ENCODE assay signal across 28 mouse cellular contexts in the genomic region with DNA sequence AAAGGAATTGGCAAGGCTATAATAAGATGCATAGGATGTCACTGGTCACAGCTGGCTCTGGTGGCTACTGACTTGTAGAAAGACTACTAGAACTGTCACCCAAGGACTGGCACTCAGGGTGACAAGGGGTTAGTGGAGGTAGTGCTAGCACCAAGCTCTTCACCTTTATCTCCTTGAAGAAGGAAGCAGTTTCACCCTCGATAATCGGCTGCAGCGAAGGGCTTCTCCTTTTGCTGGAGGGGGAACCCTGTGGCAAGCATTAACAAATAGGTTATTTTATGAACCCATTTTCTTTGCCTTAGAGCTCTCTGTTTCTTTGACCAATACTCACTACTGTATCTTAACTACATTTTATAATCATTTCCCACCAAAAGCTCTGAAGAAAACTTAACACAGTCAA. TPM values are rescaled to one million over a fixed set of nuclear protein-coding genes. Genes with fewer than 3 reads are reported as not detected.
DNase-seq lines count a peak whose midpoint lies in the region; ATAC-seq and TF ChIP-seq lines count a peak whose summit lies in the region.
"Had no signal": no experiment of that assay in that cellular context is flagged by ENCODE, and none has a peak within 500 bp of the region (broad histone marks: within the 10 kb centered on the region; RNA-seq: fewer than 3 reads in every experiment).

No protein-coding gene starts in this region.

- H3K36me3 ChIP-seq in MEL (ENCODE audit: control insufficient read depth in 1 of 2, insufficient read depth in 2 of 2, low read length in 2 of 2), result peaks cover 0 to 3% of the 10 kb centered on the region in 2 experiments; a peak in 1 of 4 replicates
- H3K36me3 ChIP-seq in embryonic facial prominence, embryonic 10.5 days (replicated peaks), result no peaks in the 10 kb centered on the region
- H3K36me3 ChIP-seq in heart, embryonic 12.5 days, result peaks cover 7% of the 10 kb centered on the region; the same call in 1 of the 2 replicates
- H3K36me3 ChIP-seq: embryonic facial prominence, embryonic 15.5 days; forebrain, embryonic 10.5 days; forebrain, embryonic 12.5 days; G1E had no signal

- H3K9me3 ChIP-seq in MEL (replicated peaks; ENCODE audit: insufficient read depth, low read length), result no peaks in the 10 kb centered on the region
- no peaks in the 10 kb centered on the region for H3K9me3 ChIP-seq in embryonic facial prominence, embryonic 10.5 days
- no peaks in the 10 kb centered on the region; the same call in 1 of the 2 replicates for H3K9me3 ChIP-seq in heart, embryonic 12.5 days (replicated peaks)
- H3K9me3 ChIP-seq: embryonic facial prominence, embryonic 13.5 days; embryonic facial prominence, embryonic 15.5 days; forebrain, embryonic 10.5 days; forebrain, embryonic 12.5 days; G1E had no signal

- no peak for TF ChIP-seq EP300 in MEL (IDR thresholded peaks at IDR 0.05; ENCODE audit: low read depth in 1 of 2, low read length in 2 of 2)

- no peak for TF ChIP-seq POLR2A in MEL (IDR thresholded peaks at IDR 0.05; ENCODE audit: control insufficient read depth in 1 of 2, insufficient read depth in 1 of 2, low read depth in 1 of 2, low read length in 2 of 2, poor library complexity in 1 of 2)

- peak; percentile 55 for ATAC-seq in megakaryocyte, adult 5-6 weeks (ENCODE audit: poor library complexity, severe bottlenecking)
- ATAC-seq in heart, embryonic 12.5 days (ENCODE audit: insufficient number of reproducible peaks, low FRiP score), result no peak
- ATAC-seq: activated CD4-positive, CD25-positive, alpha-beta regulatory T cell, adult 4 months; CD4-positive, CD25-positive, alpha-beta regulatory T cell, adult 4 months; forebrain, embryonic 14.5 days; forebrain, embryonic 16.5 days; Patski had no signal

- no peaks in the 10 kb centered on the region for H3K79me2 ChIP-seq in MEL (ENCODE audit: control insufficient read depth, insufficient read depth, low read length, poor library complexity)

- peak; percentile 51 for DNase-seq in MEL (ENCODE audit: low read depth, low spot score)
- DNase-seq in left cerebral cortex, adult 18-20 months (ENCODE audit: low spot score in 2 of 2), result no peak
- DNase-seq in embryonic facial prominence, embryonic 10.5 days (ENCODE audit: low spot score), result no peak
- DNase-seq: adrenal gland, adult 8-10 months; adrenal gland, postnatal 14 days; adrenal gland, postnatal 36 days; B cell, adult 2 months; cerebellum, adult 11 months; cerebellum, adult 18-20 months; cerebellum, adult 8-10 months; cerebellum, adult 9-11 months; cerebellum, postnatal 14 days; cerebellum, postnatal 36 days had no signal

- TF ChIP-seq RAD21 in MEL (IDR thresholded peaks at IDR 0.05; ENCODE audit: low read depth, low read length), result no peak

- H3K27me3 ChIP-seq in MEL (ENCODE audit: control insufficient read depth in 1 of 2, insufficient read depth in 2 of 2, low read length in 2 of 2), result no peaks in the 10 kb centered on the region; a peak in 1 of 4 replicates
- H3K27me3 ChIP-seq in embryonic facial prominence, embryonic 10.5 days (replicated peaks; ENCODE audit: low read depth, poor library complexity, severe bottlenecking), result no peaks in the 10 kb centered on the region
- H3K27me3 ChIP-seq in heart, embryonic 12.5 days (replicated peaks), result no peaks in the 10 kb centered on the region
- H3K27me3 ChIP-seq: CH12.LX; embryonic facial prominence, embryonic 13.5 days; embryonic facial prominence, embryonic 15.5 days; forebrain, embryonic 12.5 days; Patski had no signal

- no peak overlapping the region for H3K27ac ChIP-seq in MEL (ENCODE audit: control insufficient read depth, low read depth, low read length)
- peak overlapping the region; percentile 48; the same call in 1 of the 2 replicates for H3K27ac ChIP-seq in brown adipose tissue, adult 24 weeks (replicated peaks; ENCODE audit: low read depth, low read length)
- H3K27ac ChIP-seq in embryonic facial prominence, embryonic 10.5 days (replicated peaks), result no peak overlapping the region
- H3K27ac ChIP-seq in heart, embryonic 12.5 days (ENCODE audit: poor library complexity, severe bottlenecking), result no peak overlapping the region
- H3K27ac ChIP-seq: embryonic facial prominence, embryonic 13.5 days; embryonic facial prominence, embryonic 15.5 days; forebrain, embryonic 10.5 days; forebrain, embryonic 12.5 days had no signal

- H3K4me1 ChIP-seq in MEL (ENCODE audit: control insufficient read depth in 1 of 2, insufficient read depth in 2 of 2, low read length in 2 of 2), result peaks cover 0 to 2% of the 10 kb centered on the region in 2 experiments; a peak in 1 of 4 replicates
- H3K4me1 ChIP-seq in brown adipose tissue, adult 24 weeks (ENCODE audit: control insufficient read depth, insufficient read depth, insufficient read length, low read length), result no peaks in the 10 kb centered on the region
- H3K4me1 ChIP-seq in embryonic facial prominence, embryonic 10.5 days, result no peaks in the 10 kb centered on the region
- H3K4me1 ChIP-seq in heart, embryonic 12.5 days (replicated peaks), result no peaks in the 10 kb centered on the region
- H3K4me1 ChIP-seq: embryonic facial prominence, embryonic 13.5 days; embryonic facial prominence, embryonic 15.5 days; forebrain, embryonic 10.5 days; forebrain, embryonic 12.5 days had no signal

- H3K4me2 ChIP-seq in heart, embryonic 12.5 days, result no peak overlapping the region
- H3K4me2 ChIP-seq: embryonic facial prominence, embryonic 13.5 days; embryonic facial prominence, embryonic 15.5 days; forebrain, embryonic 12.5 days had no signal

- no peak overlapping the region for H3K4me3 ChIP-seq in MEL (ENCODE audit: control insufficient read depth in 1 of 2, insufficient read depth in 1 of 2, low read depth in 2 of 2, low read length in 2 of 2)
- no peak overlapping the region for H3K4me3 ChIP-seq in brown adipose tissue, adult 24 weeks (ENCODE audit: insufficient read depth, low read depth, low read length)
- H3K4me3 ChIP-seq in embryonic facial prominence, embryonic 10.5 days, result no peak overlapping the region
- no peak overlapping the region for H3K4me3 ChIP-seq in heart, embryonic 12.5 days
- H3K4me3 ChIP-seq: embryonic facial prominence, embryonic 13.5 days; embryonic facial prominence, embryonic 15.5 days; erythroblast, embryonic 14.5 days; forebrain, embryonic 10.5 days; forebrain, embryonic 12.5 days had no signal

- no peak for TF ChIP-seq CTCF in MEL (IDR thresholded peaks at IDR 0.05 in 2 of 3, conservative IDR thresholded peaks at IDR 0.05 in 1 of 3; ENCODE audit: control insufficient read depth in 1 of 3, insufficient read depth in 1 of 3, low read depth in 2 of 3, low read length in 3 of 3, poor library complexity in 1 of 3, severe bottlenecking in 1 of 3)

- 91% methylated on average over 3 of the region's 3 CpGs for WGBS in embryonic facial prominence, embryonic 10.5 days
- 80% methylated on average over 3 of the region's 3 CpGs for WGBS in heart, embryonic 12.5 days

- no peak overlapping the region for H3K9ac ChIP-seq in MEL (ENCODE audit: control insufficient read depth, low read depth, low read length, poor library complexity, severe bottlenecking)
- no peak overlapping the region for H3K9ac ChIP-seq in heart, embryonic 12.5 days
- H3K9ac ChIP-seq: embryonic facial prominence, embryonic 13.5 days; embryonic facial prominence, embryonic 15.5 days; forebrain, embryonic 12.5 days had no signal

TF ChIP-seq in MEL, 35 proteins besides CTCF, POLR2A, EP300 and RAD21:
- no peak for TF ChIP-seq ZMIZ1 (IDR thresholded peaks at IDR 0.05; ENCODE audit: low read depth, low read length)
- TF ChIP-seq TBP (IDR thresholded peaks at IDR 0.05; ENCODE audit: low read depth, low read length), result no peak
- 0 out of 2 replicates have a peak, but pooled peaks have one; percentile 35 for TF ChIP-seq GATA1 (IDR thresholded peaks at IDR 0.05; ENCODE audit: low read depth, low read length)
- TF ChIP-seq CHD2 (IDR thresholded peaks at IDR 0.05; ENCODE audit: low read length), result no peak
- TF ChIP-seq POLR2AphosphoS2 (IDR thresholded peaks at IDR 0.05; ENCODE audit: low read length), result no peak
- no peak for TF ChIP-seq RCOR1 (IDR thresholded peaks at IDR 0.05; ENCODE audit: low read depth, low read length)

RNA-seq across cellular contexts. Expression of a gene that starts 37.1 kb away (rescaled TPM):
- not detected in 2 replicates for total RNA-seq in MEL (2012; rRNA removed)
- polyA plus RNA-seq in MEL (2012; ENCODE audit: insufficient read depth in 1 of 2, insufficient read length in 2 of 2, low read depth in 1 of 2, low replicate concordance in 2 of 2, missing spikeins in 1 of 2), result under 1 TPM in 1 of 2 experiments, not detected in 1; 0.06 TPM
- polyA plus RNA-seq in brown adipose tissue, adult 24 weeks (2012; ENCODE audit: insufficient read depth, insufficient read length, missing spikeins), result 18.0 and 22.0 TPM in 2 replicates
- not detected in 2 replicates for total RNA-seq in megakaryocyte, adult 5-6 weeks (2015)
- total RNA-seq in megakaryocyte, adult 5-6 weeks (2017), result not detected in 2 replicates
- 100 to 1,000 TPM; 351 to 372 TPM for total RNA-seq in left cerebral cortex, adult 18-20 months (2021)
- polyA plus RNA-seq in embryonic facial prominence, embryonic 10.5 days (2016; fragmentation: Nextera tagmentation; extraction: Ambion mirVana), result 2.1 and 3.4 TPM in 2 replicates
- 1.6 and 1.9 TPM in 2 replicates for polyA plus RNA-seq in heart, embryonic 12.5 days (2016; fragmentation: Nextera tagmentation; extraction: Ambion mirVana)
- total RNA-seq: CH12.LX, G1E had no signal
- polyA plus RNA-seq: CD4-positive, CD25-positive, alpha-beta regulatory T cell, adult 4 months; erythroblast, embryonic 14.5 days; G1E; Patski had no signal
